12 mouse cellular contexts compared by ENCODE assay signal in genomic region chr1:172319921-172320411, GRCm38 (mm10). TPM values are rescaled to one million over a fixed set of nuclear protein-coding genes. Genes with fewer than 3 reads are reported as not detected.
DNase-seq lines count a peak whose midpoint lies in the region; ATAC-seq lines count a peak whose summit lies in the region.
"Had no signal": no experiment of that assay in that cellular context is flagged by ENCODE, and none has a peak within 500 bp of the region (broad histone marks: within the 10 kb centered on the region; RNA-seq: fewer than 3 reads in every experiment).

No protein-coding gene starts in this region.

- 44% methylated on average over 5 of the region's 5 CpGs for WGBS in forebrain, embryonic 10.5 days
- 23% methylated on average over 5 of the region's 5 CpGs for WGBS in hindbrain, embryonic 12.5 days
- WGBS in neural tube, embryonic 13.5 days = 10% methylated on average over 5 of the region's 5 CpGs

- H3K27me3 ChIP-seq in forebrain, embryonic 10.5 days (ENCODE audit: poor library complexity, severe bottlenecking) = peaks cover 55% of the 10 kb centered on the region
- H3K27me3 ChIP-seq in hindbrain, embryonic 12.5 days = 0 out of 2 replicates have a peak, but pooled peaks cover 3% of the 10 kb centered on the region
- H3K27me3 ChIP-seq in neural tube, embryonic 13.5 days = no peaks in the 10 kb centered on the region

- intact Hi-C loops in left cerebral cortex, postnatal 25 days (cut with DNase I) = no loop called here
- intact Hi-C loops in left cerebral cortex, postnatal 14 days (cut with DNase I) = loop anchor here (10.0 kb wide), 1 partner anchor 275 kb away; no protein-coding TSS in a partner anchor
- intact Hi-C loops in heart, postnatal 10 days (cut with DNase I) = no loop called here

- no peak overlapping the region for H3K4me3 ChIP-seq in forebrain, embryonic 10.5 days
- H3K4me3 ChIP-seq in hindbrain, embryonic 12.5 days = no peak overlapping the region
- H3K4me3 ChIP-seq in neural tube, embryonic 13.5 days = no peak overlapping the region

- H3K4me2 ChIP-seq in hindbrain, embryonic 12.5 days (replicated peaks) = no peak overlapping the region
- H3K4me2 ChIP-seq in neural tube, embryonic 13.5 days = no peak overlapping the region

- H3K4me1 ChIP-seq in forebrain, embryonic 10.5 days = peaks cover 77% of the 10 kb centered on the region
- H3K4me1 ChIP-seq in hindbrain, embryonic 12.5 days = peaks cover 69% of the 10 kb centered on the region
- peaks cover 65% of the 10 kb centered on the region for H3K4me1 ChIP-seq in neural tube, embryonic 13.5 days (replicated peaks)

- peaks cover 55% of the 10 kb centered on the region for H3K36me3 ChIP-seq in forebrain, embryonic 10.5 days (replicated peaks)
- peaks cover 34% of the 10 kb centered on the region for H3K36me3 ChIP-seq in hindbrain, embryonic 12.5 days
- H3K36me3 ChIP-seq in neural tube, embryonic 13.5 days = peaks cover 10% of the 10 kb centered on the region

- peak; percentile 58 to 84 for DNase-seq in left cerebral cortex, postnatal 25 days (ENCODE audit: low spot score in 2 of 2)
- no peak for DNase-seq in left cerebral cortex, postnatal 14 days (ENCODE audit: low spot score in 2 of 2)
- no peak for DNase-seq in forebrain, embryonic 10.5 days (ENCODE audit: extremely low spot score, low spot score)
- no peak for DNase-seq in heart, postnatal 10 days
- DNase-seq in heart, adult 9 months (ENCODE audit: low spot score in 2 of 2) = no peak
- DNase-seq: adrenal gland, adult 2 months; lung, adult 18-20 months had no signal

- peak; percentile 65 for ATAC-seq in hindbrain, embryonic 12.5 days (ENCODE audit: low FRiP score)
- ATAC-seq in neural tube, embryonic 13.5 days (ENCODE audit: low read depth) = peak; percentile 46

- H3K9ac ChIP-seq in hindbrain, embryonic 12.5 days = no peak overlapping the region
- H3K9ac ChIP-seq in neural tube, embryonic 13.5 days = 0 out of 2 replicates have a peak overlapping the region, but pooled peaks have one; percentile 12

- peak overlapping the region; percentile 54; the same call in 1 of the 2 replicates for H3K27ac ChIP-seq in forebrain, embryonic 10.5 days
- H3K27ac ChIP-seq in hindbrain, embryonic 12.5 days = peak overlapping the region; percentile 85
- H3K27ac ChIP-seq in neural tube, embryonic 13.5 days (replicated peaks) = peak overlapping the region; percentile 76

- H3K9me3 ChIP-seq in forebrain, embryonic 10.5 days = no peaks in the 10 kb centered on the region
- H3K9me3 ChIP-seq in hindbrain, embryonic 12.5 days (replicated peaks) = no peaks in the 10 kb centered on the region
- H3K9me3 ChIP-seq in neural tube, embryonic 13.5 days = no peaks in the 10 kb centered on the region

RNA-seq across cellular contexts. Expression of gene Kcnj9, which starts 9.2 kb away (rescaled TPM):
- total RNA-seq in left cerebral cortex, postnatal 25 days (2021) = 100 to 1,000 TPM; 126 to 139 TPM
- 100 to 1,000 TPM; 119 to 130 TPM for total RNA-seq in left cerebral cortex, postnatal 14 days (2021)
- 0.17 and 0.43 TPM in 2 replicates for polyA plus RNA-seq in forebrain, embryonic 10.5 days (2016; fragmentation: Nextera tagmentation; extraction: Ambion mirVana)
- 1.2 and 2.0 TPM in 2 replicates for polyA plus RNA-seq in hindbrain, embryonic 12.5 days (2016; fragmentation: Nextera tagmentation; extraction: Ambion mirVana)
- polyA plus RNA-seq in neural tube, embryonic 13.5 days (2015; fragmentation: Nextera tagmentation; extraction: Ambion mirVana) = 1.5 and 2.1 TPM in 2 replicates
- not detected for total RNA-seq in heart, postnatal 10 days (2021)
- total RNA-seq: common myeloid progenitor, adult 5-6 weeks; granulocyte monocyte progenitor cell, adult 5-6 weeks; MEL had no signal

RNA-seq across cellular contexts. Expression of gene Kcnj10, which starts 21.0 kb away (rescaled TPM):
- total RNA-seq in left cerebral cortex, postnatal 25 days (2021) = 10 to 100 TPM; 85.4 to 99.8 TPM
- 10 to 100 TPM; 79.5 to 84.5 TPM for total RNA-seq in left cerebral cortex, postnatal 14 days (2021)
- 0.46 and 0.47 TPM in 2 replicates for polyA plus RNA-seq in forebrain, embryonic 10.5 days (2016; fragmentation: Nextera tagmentation; extraction: Ambion mirVana)
- 0.53 and 0.83 TPM in 2 replicates for polyA plus RNA-seq in hindbrain, embryonic 12.5 days (2016; fragmentation: Nextera tagmentation; extraction: Ambion mirVana)
- 1.9 and 2.0 TPM in 2 replicates for polyA plus RNA-seq in neural tube, embryonic 13.5 days (2015; fragmentation: Nextera tagmentation; extraction: Ambion mirVana)
- under 1 TPM; 0.05 to 0.19 TPM for total RNA-seq in heart, postnatal 10 days (2021)

RNA-seq across cellular contexts. Expression of gene Atp1a2, which starts 22.1 kb away (rescaled TPM):
- total RNA-seq in left cerebral cortex, postnatal 25 days (2021) = 100 to 1,000 TPM; 610 to 694 TPM
- total RNA-seq in left cerebral cortex, postnatal 14 days (2021) = 100 to 1,000 TPM; 571 to 592 TPM
- polyA plus RNA-seq in forebrain, embryonic 10.5 days (2016; fragmentation: Nextera tagmentation; extraction: Ambion mirVana) = 0.86 and 2.0 TPM in 2 replicates
- polyA plus RNA-seq in hindbrain, embryonic 12.5 days (2016; fragmentation: Nextera tagmentation; extraction: Ambion mirVana) = 13.7 and 16.1 TPM in 2 replicates
- polyA plus RNA-seq in neural tube, embryonic 13.5 days (2015; fragmentation: Nextera tagmentation; extraction: Ambion mirVana) = 38.6 and 40.0 TPM in 2 replicates
- 100 to 1,000 TPM; 228 to 235 TPM for total RNA-seq in heart, postnatal 10 days (2021)
- total RNA-seq: common myeloid progenitor, adult 5-6 weeks; granulocyte monocyte progenitor cell, adult 5-6 weeks; MEL had no signal

RNA-seq across cellular contexts. Expression of gene Pigm, which starts 56.4 kb away (rescaled TPM):
- 1 to 10 TPM; 8.9 to 9.2 TPM for total RNA-seq in left cerebral cortex, postnatal 25 days (2021)
- 10 to 100 TPM in 1 of 2 experiments, 1 to 10 TPM in 1; 9.8 to 10.5 TPM for total RNA-seq in left cerebral cortex, postnatal 14 days (2021)
- 10.6 and 10.8 TPM in 2 replicates for polyA plus RNA-seq in forebrain, embryonic 10.5 days (2016; fragmentation: Nextera tagmentation; extraction: Ambion mirVana)
- polyA plus RNA-seq in hindbrain, embryonic 12.5 days (2016; fragmentation: Nextera tagmentation; extraction: Ambion mirVana) = 9.4 and 9.8 TPM in 2 replicates
- polyA plus RNA-seq in neural tube, embryonic 13.5 days (2015; fragmentation: Nextera tagmentation; extraction: Ambion mirVana) = 5.1 and 5.7 TPM in 2 replicates
- total RNA-seq in heart, postnatal 10 days (2021) = 1 to 10 TPM; 9.1 TPM

RNA-seq across cellular contexts. Expression of gene Igsf8, which starts 58.5 kb away (rescaled TPM):
- 100 to 1,000 TPM; 232 to 242 TPM for total RNA-seq in left cerebral cortex, postnatal 25 days (2021)
- 100 to 1,000 TPM; 231 to 244 TPM for total RNA-seq in left cerebral cortex, postnatal 14 days (2021)
- polyA plus RNA-seq in forebrain, embryonic 10.5 days (2016; fragmentation: Nextera tagmentation; extraction: Ambion mirVana) = 53.0 and 55.4 TPM in 2 replicates
- 147 and 159 TPM in 2 replicates for polyA plus RNA-seq in hindbrain, embryonic 12.5 days (2016; fragmentation: Nextera tagmentation; extraction: Ambion mirVana)
- polyA plus RNA-seq in neural tube, embryonic 13.5 days (2015; fragmentation: Nextera tagmentation; extraction: Ambion mirVana) = 116 and 126 TPM in 2 replicates
- 10 to 100 TPM; 13.6 to 17.1 TPM for total RNA-seq in heart, postnatal 10 days (2021)

Comparison
In these comparisons a context has a peak if more than half of its experiments do, and no peak if none do; other contexts are left out.
1. DNase-seq: peak in left cerebral cortex, postnatal 25 days (2 of 2); none in left cerebral cortex, postnatal 14 days (0 of 2), forebrain, embryonic 10.5 days (single experiment), heart, postnatal 10 days (0 of 2) and heart, adult 9 months (0 of 2).
2. RNA of gene Kcnj9, which starts 9.2 kb away (total RNA-seq): 126 to 139 TPM in left cerebral cortex, postnatal 25 days and 119 to 130 TPM in left cerebral cortex, postnatal 14 days; not detected in heart, postnatal 10 days; every median in the first group is over 100 times any median in the second.
3. RNA of gene Kcnj10, which starts 21.0 kb away (total RNA-seq): 85.4 to 99.8 TPM in left cerebral cortex, postnatal 25 days and 79.5 to 84.5 TPM in left cerebral cortex, postnatal 14 days; 0.05 to 0.19 TPM in heart, postnatal 10 days; every median in the first group is over 10 times any median in the second.
4. Peak in every context shown above with its lines, with median percentiles within 50 percentile points of each other: H3K27ac ChIP-seq.